Comparison of ENCODE assay signal across 30 mouse cellular contexts in genomic region chr6:8924481-8924880, GRCm38 (mm10). TPM values are rescaled to one million over a fixed set of nuclear protein-coding genes. Genes with fewer than 3 reads are reported as not detected.
DNase-seq lines count a peak whose midpoint lies in the region; ATAC-seq and TF ChIP-seq lines count a peak whose summit lies in the region.
"Had no signal": no experiment of that assay in that cellular context is flagged by ENCODE, and none has a peak within 500 bp of the region (broad histone marks: within the 10 kb centered on the region; RNA-seq: fewer than 3 reads in every experiment).

No protein-coding gene starts in this region.

- no peaks in the 10 kb centered on the region for H3K4me1 ChIP-seq in lung, postnatal 0 days (ENCODE audit: insufficient read depth, low read depth, low read length)
- H3K4me1 ChIP-seq: embryonic facial prominence, embryonic 15.5 days; heart, embryonic 12.5 days; hindbrain, embryonic 13.5 days; limb, embryonic 12.5 days; midbrain, embryonic 10.5 days; midbrain, embryonic 15.5 days; stomach, embryonic 15.5 days had no signal

- no peak for ATAC-seq in lung, postnatal 0 days
- ATAC-seq: forebrain, embryonic 13.5 days; intestine, postnatal 0 days; midbrain, embryonic 15.5 days had no signal

- H3K9me3 ChIP-seq in lung, postnatal 0 days (ENCODE audit: low read length), result no peaks in the 10 kb centered on the region
- H3K9me3 ChIP-seq: embryonic facial prominence, embryonic 15.5 days; forebrain, embryonic 13.5 days; heart, embryonic 12.5 days; hindbrain, embryonic 13.5 days; limb, embryonic 12.5 days; midbrain, embryonic 10.5 days; midbrain, embryonic 15.5 days; stomach, embryonic 15.5 days had no signal

- H3K36me3 ChIP-seq in lung, postnatal 0 days (ENCODE audit: insufficient read depth, low read length), result no peaks in the 10 kb centered on the region
- H3K36me3 ChIP-seq: embryonic facial prominence, embryonic 15.5 days; heart, embryonic 12.5 days; hindbrain, embryonic 13.5 days; limb, embryonic 12.5 days; midbrain, embryonic 10.5 days; midbrain, embryonic 15.5 days; stomach, embryonic 15.5 days had no signal

- DNase-seq in adrenal gland, postnatal 14 days, result peak; percentile 12
- DNase-seq in adrenal gland, adult 18-20 months (ENCODE audit: low spot score in 2 of 2), result no peak
- peak; percentile 5 for DNase-seq in lung, postnatal 0 days (ENCODE audit: low spot score)
- no peak for DNase-seq in lung, postnatal 36 days
- DNase-seq in adipocyte (ENCODE audit: low spot score), result peak; percentile 7
- no peak for DNase-seq in frontal cortex, adult 2 months (ENCODE audit: extremely low spot score in 1 of 2, low spot score in 1 of 2)
- no peak for DNase-seq in thymus, postnatal 36 days
- DNase-seq: cerebellum, adult 11-12 months; cerebellum, postnatal 10 days; gastrocnemius, adult 2 months; heart, adult 2 months; heart, postnatal 4 days; kidney, adult 9 months; kidney, postnatal 10 days; layer of hippocampus, adult 9-11 months; right cerebral cortex, postnatal 25 days; thymus, postnatal 14 days had no signal

- H3K9ac ChIP-seq in lung, postnatal 0 days (replicated peaks; ENCODE audit: low read depth), result no peak overlapping the region
- H3K9ac ChIP-seq: embryonic facial prominence, embryonic 15.5 days; forebrain, embryonic 13.5 days; heart, embryonic 12.5 days; hindbrain, embryonic 13.5 days; limb, embryonic 12.5 days; midbrain, embryonic 15.5 days; stomach, embryonic 15.5 days had no signal

- no peak overlapping the region for H3K4me3 ChIP-seq in lung, postnatal 0 days (ENCODE audit: low read depth, low read length)
- H3K4me3 ChIP-seq: embryonic facial prominence, embryonic 15.5 days; forebrain, embryonic 13.5 days; gastrocnemius, adult 2 months; heart, adult 2 months; heart, embryonic 12.5 days; hindbrain, embryonic 13.5 days; limb, embryonic 12.5 days; midbrain, embryonic 10.5 days; midbrain, embryonic 15.5 days; stomach, embryonic 15.5 days had no signal

- no peaks in the 10 kb centered on the region for H3K27me3 ChIP-seq in lung, postnatal 0 days (replicated peaks; ENCODE audit: insufficient read depth, low read length)
- H3K27me3 ChIP-seq: embryonic facial prominence, embryonic 15.5 days; forebrain, embryonic 13.5 days; heart, embryonic 12.5 days; hindbrain, embryonic 13.5 days; limb, embryonic 12.5 days; midbrain, embryonic 15.5 days; stomach, embryonic 15.5 days had no signal

- no peak for TF ChIP-seq EP300 in lung, postnatal 0 days (IDR thresholded peaks at IDR 0.05)

- WGBS in lung, postnatal 0 days, result 51% methylated on average over 6 of the region's 6 CpGs

- no peak for TF ChIP-seq CTCF in lung, postnatal 0 days (IDR thresholded peaks at IDR 0.05)

- no peak overlapping the region for H3K4me2 ChIP-seq in lung, postnatal 0 days (replicated peaks; ENCODE audit: low read depth, low read length)
- H3K4me2 ChIP-seq: embryonic facial prominence, embryonic 15.5 days; forebrain, embryonic 13.5 days; heart, embryonic 12.5 days; hindbrain, embryonic 13.5 days; limb, embryonic 12.5 days; liver, embryonic 11.5 days; midbrain, embryonic 15.5 days; stomach, embryonic 15.5 days had no signal

- no peak overlapping the region for H3K27ac ChIP-seq in lung, postnatal 0 days (ENCODE audit: low read length)
- H3K27ac ChIP-seq: embryonic facial prominence, embryonic 15.5 days; forebrain, embryonic 13.5 days; gastrocnemius, adult 2 months; heart, adult 2 months; hindbrain, embryonic 13.5 days; limb, embryonic 12.5 days; midbrain, embryonic 10.5 days; midbrain, embryonic 15.5 days; stomach, embryonic 15.5 days had no signal

RNA-seq across cellular contexts. Expression of gene Nxph1, which starts 23.8 kb away (rescaled TPM):
- total RNA-seq in adrenal gland, postnatal 14 days (2021), result 0.56 and 1.5 TPM in 2 replicates
- total RNA-seq in adrenal gland, adult 18-20 months (2021), result under 1 TPM; 0.16 to 0.60 TPM
- not detected in 2 replicates for polyA plus RNA-seq in lung, postnatal 0 days (2015; fragmentation: Nextera tagmentation; extraction: Ambion mirVana)
- 45.4 and 45.9 TPM in 2 replicates for polyA plus RNA-seq in frontal cortex, adult 2 months (2012; rRNA removed)
- total RNA-seq: gastrocnemius, adult 2 months; heart, adult 2 months; MEL; neutrophil, adult 5-6 weeks had no signal
- polyA plus RNA-seq: heart, adult 2 months; liver, embryonic 11.5 days; liver, embryonic 16.5 days had no signal

Comparison
In these comparisons a context has a peak if more than half of its experiments do, and no peak if none do; other contexts are left out.
1. DNase-seq: peak in adrenal gland, postnatal 14 days (single experiment), lung, postnatal 0 days (single experiment) and adipocyte (single experiment); none in adrenal gland, adult 18-20 months (0 of 2), lung, postnatal 36 days (single experiment), frontal cortex, adult 2 months (0 of 2) and thymus, postnatal 36 days (0 of 2).